Mouse (Mus musculus) kidney, adult 8-10 months (tissue): ENCODE results near the gene Cd47.

Experiments
- DNase-seq, 2 experiments: peaks; one replicate each; pipeline ENCODE4 v3.0.0; 2022

Cd47 gene

GRCm38 (mm10) chr16:49954909-49955308 is 154.6 kb downstream of the Cd47 start:
- no peak for DNase-seq

GRCm38 (mm10) chr16:49955325-49955724 is 155.0 kb downstream of the Cd47 start:
- DNase-seq: no peak

- DNase-seq: no peak
These were observed 155.6 kb downstream of the Cd47 start for GRCm38 (mm10) chr16:49955952-49956351.

GRCm38 (mm10) chr16:49956531-49957302 is 156.4 kb downstream of the Cd47 start:
- no peak for DNase-seq

- DNase-seq: no peak
These were observed 158.6 kb downstream of the Cd47 start for GRCm38 (mm10) chr16:49958900-49959436.

- no peak for DNase-seq
These were observed 162.0 kb downstream of the Cd47 start for GRCm38 (mm10) chr16:49962305-49962704.

GRCm38 (mm10) chr16:49964321-49964986 is 164.1 kb downstream of the Cd47 start:
- DNase-seq: no peak
